Mouse (Mus musculus): Measurements from ENCODE around the gene Psen2.

The Psen2 gene

GRCm38 (mm10) chr1:180250441-180250830 is 12.8 kb downstream of the Psen2 start:
- in situ Hi-C loops (cut with MboI, MseI): no loop called here

- in situ Hi-C loops (cut with MboI, MseI): no loop called here
Observed at GRCm38 (mm10) chr1:180249666-180250440, 13.4 kb downstream of the Psen2 start.

- in situ Hi-C loops (cut with MboI, MseI): no loop called here
Observed at GRCm38 (mm10) chr1:180248593-180249146, 14.6 kb downstream of the Psen2 start.

GRCm38 (mm10) chr1:180247901-180248300 is 15.3 kb downstream of the Psen2 start:
- in situ Hi-C loops (cut with MboI, MseI): no loop called here

- in situ Hi-C loops (cut with MboI, MseI): no loop called here
Observed at GRCm38 (mm10) chr1:180245741-180246507, 17.3 kb downstream of the Psen2 start.

GRCm38 (mm10) chr1:180231729-180232128 is 31.5 kb downstream of the Psen2 start:
- in situ Hi-C loops (cut with MboI, MseI): no loop called here

- in situ Hi-C loops (cut with MboI, MseI): no loop called here
Observed at GRCm38 (mm10) chr1:180230580-180230979, 32.7 kb downstream of the Psen2 start.

GRCm38 (mm10) chr1:180229906-180230305 is 33.3 kb downstream of the Psen2 start:
- in situ Hi-C loops (cut with MboI, MseI): no loop called here

GRCm38 (mm10) chr1:180228854-180229253 is 34.4 kb downstream of the Psen2 start:
- in situ Hi-C loops (cut with MboI, MseI): no loop called here

- in situ Hi-C loops (cut with MboI, MseI): no loop called here
Observed at GRCm38 (mm10) chr1:180226766-180227165, 36.5 kb downstream of the Psen2 start.

- in situ Hi-C loops (cut with MboI, MseI): no loop called here
Observed at GRCm38 (mm10) chr1:180226221-180226713, 37.0 kb downstream of the Psen2 start.

- in situ Hi-C loops (cut with MboI, MseI): no loop called here
Observed at GRCm38 (mm10) chr1:180225500-180226220, 37.6 kb downstream of the Psen2 start.

GRCm38 (mm10) chr1:180222007-180222406 is 41.2 kb downstream of the Psen2 start:
- in situ Hi-C loops (cut with MboI, MseI): loop anchor here in 1 of 2 experiments (5.0 kb wide), 1 partner anchor 40 kb away; no protein-coding TSS in a partner anchor

- in situ Hi-C loops (cut with MboI, MseI): loop anchor here in 1 of 2 experiments (5.0 kb wide), 1 partner anchor 39 kb away; no protein-coding TSS in a partner anchor
Observed at GRCm38 (mm10) chr1:180220791-180221542, 42.3 kb downstream of the Psen2 start.

- in situ Hi-C loops (cut with MboI, MseI): loop anchor here in 1 of 2 experiments (5.0 kb wide), 1 partner anchor 39 kb away; no protein-coding TSS in a partner anchor
Observed at GRCm38 (mm10) chr1:180216541-180217276, 46.5 kb downstream of the Psen2 start.

GRCm38 (mm10) chr1:180215044-180215443 is 48.2 kb downstream of the Psen2 start:
- in situ Hi-C loops (cut with MboI, MseI): loop anchor here in 1 of 2 experiments (5.0 kb wide), 1 partner anchor 38 kb away; no protein-coding TSS in a partner anchor

- in situ Hi-C loops (cut with MboI, MseI): no loop called here
Observed at GRCm38 (mm10) chr1:180212911-180213310, 50.3 kb downstream of the Psen2 start.

- in situ Hi-C loops (cut with MboI, MseI): no loop called here
Observed at GRCm38 (mm10) chr1:180210781-180211271, 52.4 kb downstream of the Psen2 start.

- in situ Hi-C loops (cut with MboI, MseI): no loop called here
Observed at GRCm38 (mm10) chr1:180210031-180210432, 53.2 kb downstream of the Psen2 start.

Data from T-helper 17 cell (primary cell).